Mouse (Mus musculus) neutrophil, adult 5-6 weeks (primary cell): Measurements from ENCODE around the gene Gpc6. TPM values are rescaled to one million over a fixed set of nuclear protein-coding genes. Genes with fewer than 3 reads are reported as not detected.

ENCODE experiments used
- ATAC-seq: fragments of 151-379, 151-347 bp; 2 replicates; pipeline ENCODE4 v1.8.0; 2017; ENCODE audit warnings: mild to moderate bottlenecking, moderate TSS enrichment; ENCODE audit not compliant: insufficient number of reproducible peaks, poor library complexity, low FRiP score, severe bottlenecking; ENCODE audit errors: extremely low read depth
- total RNA-seq: library from RNA; stranded (forward); fragments of 200-1000 nt; gene quantifications from 2 replicates; pipeline ENCODE4 v1.2.3, GENCODE M21; 2017

The Gpc6 gene
- total RNA-seq, 1 experiment from 2014 or later: 0.12 TPM

DNA sequence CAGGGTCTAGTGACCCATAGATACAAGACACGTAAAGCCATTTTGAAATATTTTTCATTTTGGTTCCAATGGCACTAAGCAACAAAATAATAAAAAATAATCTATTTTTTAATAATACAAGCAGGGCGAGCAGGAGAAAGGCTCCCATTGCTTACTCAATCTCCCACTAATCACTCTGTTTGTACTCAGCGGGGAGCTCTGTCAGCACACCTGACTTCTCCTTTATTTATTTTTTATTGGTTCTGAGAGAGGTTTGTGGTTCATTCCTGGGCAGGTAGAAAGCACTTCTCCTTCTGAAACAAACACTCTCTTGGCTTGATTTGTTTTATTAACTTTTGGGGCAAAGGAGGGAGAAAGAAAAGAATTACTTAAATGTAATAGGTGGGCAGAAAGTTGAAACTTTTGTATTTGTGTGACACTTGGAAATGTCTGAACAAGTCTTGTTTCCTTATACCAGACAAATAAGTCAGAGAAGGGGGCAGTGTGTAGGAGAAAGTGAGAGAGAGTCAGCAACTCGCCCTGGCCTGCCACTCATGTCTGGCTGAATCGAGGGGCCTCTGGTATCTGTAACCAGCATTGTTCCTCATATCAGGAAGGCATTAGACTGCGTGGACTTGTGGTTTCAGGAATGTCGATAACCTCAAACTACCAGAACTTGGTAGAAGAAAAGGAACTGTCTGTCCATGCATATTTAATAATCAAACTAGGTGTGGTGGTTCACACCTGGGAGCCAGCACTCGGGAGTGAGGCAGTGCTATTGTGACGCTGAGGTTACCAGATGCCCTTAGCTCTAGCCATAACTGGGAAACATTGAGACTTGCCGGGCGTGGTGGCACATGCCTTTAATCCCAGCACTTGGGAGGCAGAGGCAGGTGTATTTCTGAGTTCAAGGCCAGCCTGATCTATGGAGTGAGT, 924.7 kb downstream of the Gpc6 start:
- no peak for ATAC-seq

DNA sequence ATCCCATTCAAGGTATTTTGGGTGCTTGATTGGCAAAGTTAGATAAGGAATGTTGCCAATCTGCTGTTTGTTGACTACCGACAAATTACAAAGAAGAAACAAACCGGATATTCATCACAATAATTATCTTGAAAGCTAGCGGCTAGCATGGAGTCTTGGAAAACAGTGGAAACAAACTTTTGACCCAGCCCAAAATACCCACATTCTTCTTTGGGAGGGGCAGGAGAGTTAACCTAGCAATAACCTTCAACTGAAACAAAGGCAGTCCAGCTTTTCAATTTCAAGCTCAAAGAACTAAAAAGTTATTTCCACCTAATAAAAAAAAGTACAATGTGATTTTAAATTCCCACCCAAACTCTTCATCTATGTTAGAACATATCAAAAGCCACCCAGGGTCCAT, 927.2 kb downstream of the Gpc6 start:
- ATAC-seq: no peak

GRCm38 (mm10) chr14:117852842-117853241, 927.7 kb downstream of the Gpc6 start:
- no peak for ATAC-seq

- ATAC-seq: no peak
Observed at GRCm38 (mm10) chr14:117854498-117854897, 929.4 kb downstream of the Gpc6 start.

GRCm38 (mm10) chr14:117871268-117871667, 946.2 kb downstream of the Gpc6 start:
- no peak for ATAC-seq

DNA sequence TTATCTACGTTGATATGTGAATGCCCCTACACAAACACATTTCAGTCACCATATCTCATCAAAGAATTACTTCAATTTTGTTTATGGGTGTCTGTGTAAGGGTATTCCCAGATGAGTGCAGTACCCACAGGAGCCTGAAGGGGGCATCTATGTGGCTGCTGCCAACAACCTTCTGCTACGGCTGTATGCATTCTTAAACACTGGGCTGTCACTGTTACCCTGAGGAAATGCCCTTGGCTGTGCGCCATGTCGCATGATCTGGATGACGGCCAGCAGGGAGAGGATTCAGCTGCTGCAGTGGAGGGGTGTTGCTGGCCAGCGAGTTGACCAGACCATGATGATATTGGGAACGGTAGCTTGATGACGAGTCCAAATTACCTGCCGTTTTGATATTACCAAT, 954.2 kb downstream of the Gpc6 start:
- no peak for ATAC-seq

- no peak for ATAC-seq
Observed at GRCm38 (mm10) chr14:117881112-117881511, 956.0 kb downstream of the Gpc6 start.

- no peak for ATAC-seq
Observed at GRCm38 (mm10) chr14:117882222-117882621, 957.1 kb downstream of the Gpc6 start.

GRCm38 (mm10) chr14:117889653-117890052, 964.5 kb downstream of the Gpc6 start:
- ATAC-seq: no peak

- ATAC-seq: no peak
Observed at GRCm38 (mm10) chr14:117891426-117891825, 966.3 kb downstream of the Gpc6 start.

DNA sequence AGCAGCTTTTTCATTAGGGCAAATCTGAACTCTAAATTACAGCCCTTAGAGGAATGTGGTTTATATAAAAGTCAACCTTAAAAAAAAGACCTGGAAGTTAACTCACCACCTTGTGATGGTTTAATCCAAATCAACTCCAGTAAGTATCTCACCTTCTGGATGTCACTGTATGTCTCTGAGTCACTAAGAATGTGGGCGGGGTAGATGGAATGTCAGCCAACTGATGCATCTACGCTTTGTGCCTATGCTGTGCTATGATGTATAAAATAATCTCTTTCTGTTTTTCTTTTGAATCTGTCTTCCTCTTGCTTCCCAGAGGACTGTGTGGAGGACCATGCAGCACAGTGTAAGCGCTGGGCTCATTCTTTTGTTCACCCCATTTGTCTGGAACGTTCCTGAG, 966.9 kb downstream of the Gpc6 start:
- no peak for ATAC-seq

GRCm38 (mm10) chr14:117894869-117895538, 969.9 kb downstream of the Gpc6 start:
- no peak for ATAC-seq

GRCm38 (mm10) chr14:117895539-117895912, 970.4 kb downstream of the Gpc6 start:
- no peak for ATAC-seq

DNA sequence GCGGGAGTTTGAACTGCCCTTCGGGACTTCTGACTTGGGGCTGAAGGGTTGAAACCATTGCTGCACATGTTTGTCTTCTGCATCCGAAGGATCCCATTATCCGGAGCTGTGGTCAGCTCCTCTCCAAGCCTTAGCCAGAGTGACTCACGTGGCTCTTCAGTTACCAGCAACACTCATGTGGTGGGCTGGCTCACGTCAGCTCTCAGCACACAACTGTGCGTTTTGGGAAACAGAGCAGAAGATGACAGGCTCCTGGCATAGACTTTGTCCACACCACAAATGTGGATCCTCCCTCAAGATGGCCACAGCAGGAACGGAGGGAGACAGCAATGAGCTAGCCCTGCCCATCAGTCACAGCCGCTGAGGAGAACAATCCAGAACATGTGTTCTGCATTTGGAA, 979.2 kb downstream of the Gpc6 start:
- ATAC-seq: no peak

GRCm38 (mm10) chr14:117905701-117906100, 980.6 kb downstream of the Gpc6 start:
- ATAC-seq: no peak

- no peak for ATAC-seq
Observed at GRCm38 (mm10) chr14:117906361-117906760, 981.2 kb downstream of the Gpc6 start.

DNA sequence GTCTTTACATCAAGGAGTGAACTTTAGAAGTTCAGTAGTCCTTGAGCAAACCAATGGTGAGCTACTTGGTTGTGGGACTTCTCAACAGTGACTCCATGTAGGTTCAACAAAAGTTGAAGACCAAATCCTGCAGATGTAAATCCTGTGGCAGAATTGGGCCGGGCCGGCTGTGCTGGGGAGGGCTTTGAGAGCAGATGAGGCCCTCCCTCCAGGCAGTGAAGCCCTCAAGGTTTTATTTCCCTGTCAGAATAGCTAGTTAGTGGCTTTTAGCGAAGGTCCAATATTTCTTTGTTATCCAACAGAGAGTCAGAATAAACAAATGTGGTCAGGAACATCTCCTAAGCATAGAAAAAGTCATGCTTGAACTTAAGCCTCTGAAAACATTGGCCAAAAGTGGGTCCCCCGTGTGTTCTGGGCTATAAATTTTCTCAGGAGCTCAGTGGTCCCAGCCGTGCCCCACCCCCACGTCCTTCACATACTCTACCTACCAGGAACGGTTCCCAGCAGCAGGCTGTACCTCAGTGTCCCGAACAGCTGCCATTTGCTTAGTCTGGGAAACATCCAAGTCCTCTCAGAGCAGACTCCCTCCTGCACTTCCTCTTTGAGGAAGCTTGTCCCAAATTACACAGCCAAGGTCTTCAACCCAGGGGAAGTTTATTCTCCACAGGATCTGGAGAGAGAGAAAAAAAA, 983.3 kb downstream of the Gpc6 start:
- no peak for ATAC-seq

DNA sequence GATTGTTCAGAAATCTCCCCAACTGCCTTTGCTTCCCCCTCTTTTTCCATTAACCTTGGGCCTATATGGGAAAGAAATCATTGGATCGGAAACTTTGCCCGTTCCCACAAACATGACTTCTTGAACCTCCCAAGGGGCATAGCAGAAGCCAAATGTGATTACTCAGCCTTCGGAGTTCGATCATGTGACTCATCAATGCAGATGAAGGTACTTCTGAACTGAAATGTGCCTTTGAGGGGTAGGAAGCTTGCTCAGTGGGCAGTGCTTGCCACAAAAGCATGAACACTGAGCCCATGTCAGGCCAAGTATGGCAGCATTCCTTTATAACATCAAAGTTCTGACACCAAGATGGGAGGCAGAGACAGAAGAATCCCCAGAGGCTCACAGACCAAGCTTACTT, 983.9 kb downstream of the Gpc6 start:
- ATAC-seq: no peak

GRCm38 (mm10) chr14:117910323-117910722, 985.2 kb downstream of the Gpc6 start:
- no peak for ATAC-seq
